ENCODE assay signal across 16 mouse cellular contexts in the genomic region with DNA sequence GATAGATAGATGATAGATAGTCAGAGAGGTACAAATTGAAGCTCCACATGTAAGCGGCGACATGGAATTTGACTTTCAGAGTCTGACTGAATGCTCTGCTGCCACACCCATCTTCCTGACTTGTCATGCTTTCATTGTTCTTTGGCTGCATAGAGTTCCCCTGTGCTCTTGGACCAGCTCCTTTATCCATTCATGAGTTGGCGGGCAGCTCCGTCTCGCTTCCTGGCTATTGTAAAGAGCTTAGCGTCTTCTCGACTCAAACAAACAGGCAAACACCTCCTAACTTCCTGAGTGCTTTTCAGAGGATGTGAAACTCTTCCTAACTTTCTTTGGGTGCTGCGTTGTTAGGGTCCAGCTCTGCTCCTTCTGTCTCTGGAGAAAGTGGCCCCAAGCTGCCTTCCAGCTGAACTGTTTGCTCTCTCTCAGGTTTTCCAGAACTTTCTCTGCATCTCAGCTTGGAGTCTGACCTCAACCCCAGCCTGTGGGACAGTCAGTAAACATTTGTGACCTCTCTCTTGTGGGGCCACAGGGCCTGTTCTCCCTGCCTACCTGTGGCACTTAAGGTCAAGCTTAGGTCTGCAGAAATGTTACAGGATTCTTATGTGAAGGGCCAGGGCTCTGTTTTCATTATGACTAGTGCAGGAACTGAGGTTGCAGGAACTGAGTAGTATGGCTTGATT. TPM values are rescaled to one million over a fixed set of nuclear protein-coding genes. Genes with fewer than 3 reads are reported as not detected.
A peak's percentile ranks its signal among the peaks of the same experiment; 100 is the strongest.
DNase-seq lines count a peak whose midpoint lies in the region; ATAC-seq and TF ChIP-seq lines count a peak whose summit lies in the region.
"Had no signal": no experiment of that assay in that cellular context is flagged by ENCODE, and none has a peak within 500 bp of the region (broad histone marks: within the 10 kb centered on the region; RNA-seq: fewer than 3 reads in every experiment).

No protein-coding gene starts in this region.

- 74% methylated on average over 8 of the region's 8 CpGs for WGBS in kidney, postnatal 0 days
- 47% methylated on average over 8 of the region's 8 CpGs for WGBS in heart, adult 2 months
- 60% methylated on average over 8 of the region's 8 CpGs for WGBS in heart, embryonic 16.5 days

- H3K9me3 ChIP-seq in kidney, postnatal 0 days (replicated peaks; ENCODE audit: low read length) = no peaks in the 10 kb centered on the region
- H3K9me3 ChIP-seq in heart, embryonic 16.5 days (replicated peaks; ENCODE audit: control insufficient read depth, low read length) = no peaks in the 10 kb centered on the region
- H3K9me3 ChIP-seq: forebrain, embryonic 15.5 days; midbrain, embryonic 13.5 days; stomach, embryonic 15.5 days had no signal

- no peak for TF ChIP-seq POLR2A in heart, adult 2 months (IDR thresholded peaks at IDR 0.05; ENCODE audit: insufficient read depth, low read depth, low read length)

- no peak overlapping the region for H3K4me2 ChIP-seq in kidney, postnatal 0 days (ENCODE audit: low read length)
- H3K4me2 ChIP-seq in heart, embryonic 16.5 days (ENCODE audit: low read depth, low read length) = no peak overlapping the region
- H3K4me2 ChIP-seq: forebrain, embryonic 15.5 days; midbrain, embryonic 13.5 days; stomach, embryonic 15.5 days had no signal

- no peaks in the 10 kb centered on the region for H3K27me3 ChIP-seq in kidney, postnatal 0 days (ENCODE audit: insufficient read depth, low read length)
- H3K27me3 ChIP-seq in heart, adult 2 months (ENCODE audit: control insufficient read depth, insufficient read depth, low read length) = no peaks in the 10 kb centered on the region
- H3K27me3 ChIP-seq in heart, embryonic 16.5 days (ENCODE audit: control insufficient read depth, insufficient read depth, low read length) = no peaks in the 10 kb centered on the region
- H3K27me3 ChIP-seq: forebrain, embryonic 15.5 days; midbrain, embryonic 13.5 days; stomach, embryonic 15.5 days had no signal

- TF ChIP-seq EP300 in heart, adult 2 months (IDR thresholded peaks at IDR 0.05; ENCODE audit: insufficient read depth, low read depth, low read length) = peak; percentile 70; the same call in 1 of the 2 replicates

- H3K4me1 ChIP-seq in kidney, postnatal 0 days (replicated peaks; ENCODE audit: insufficient read depth, low read length) = peaks cover 6% of the 10 kb centered on the region; the same call in 1 of the 2 replicates
- 0 out of 2 replicates have a peak, but pooled peaks cover 1% of the 10 kb centered on the region for H3K4me1 ChIP-seq in heart, adult 2 months (ENCODE audit: control insufficient read depth, insufficient read depth, low read length)
- no peaks in the 10 kb centered on the region for H3K4me1 ChIP-seq in heart, embryonic 16.5 days (ENCODE audit: control insufficient read depth, insufficient read depth, low read length)
- H3K4me1 ChIP-seq: stomach, embryonic 15.5 days had no signal

- DNase-seq in kidney, postnatal 0 days (ENCODE audit: low spot score) = peak; percentile 28
- no peak for DNase-seq in kidney, adult 8-10 months
- peak in 1 of 2 experiments; percentile 60 for DNase-seq in heart, adult 2 months
- DNase-seq in lung, postnatal 14 days = peak; percentile 34
- DNase-seq in spleen, postnatal 10 days (ENCODE audit: low spot score in 2 of 2) = no peak
- no peak for DNase-seq in left cerebral cortex, adult 11 months (ENCODE audit: low spot score)
- DNase-seq: layer of hippocampus, adult 9-11 months had no signal

- no peak overlapping the region for H3K27ac ChIP-seq in kidney, postnatal 0 days
- peak overlapping the region; percentile 23; the same call in 1 of the 2 replicates for H3K27ac ChIP-seq in heart, adult 2 months
- H3K27ac ChIP-seq in heart, embryonic 16.5 days (ENCODE audit: low read length) = peak overlapping the region; percentile 42
- H3K27ac ChIP-seq: forebrain, embryonic 15.5 days; midbrain, embryonic 13.5 days; stomach, embryonic 15.5 days had no signal

- H3K9ac ChIP-seq in kidney, postnatal 0 days (ENCODE audit: low read depth, low read length) = no peak overlapping the region
- no peak overlapping the region for H3K9ac ChIP-seq in heart, adult 2 months (ENCODE audit: low read depth, low read length)
- H3K9ac ChIP-seq in heart, embryonic 16.5 days (ENCODE audit: low read length) = no peak overlapping the region
- H3K9ac ChIP-seq: forebrain, embryonic 15.5 days; midbrain, embryonic 13.5 days; stomach, embryonic 15.5 days had no signal

- no peaks in the 10 kb centered on the region for H3K36me3 ChIP-seq in kidney, postnatal 0 days (ENCODE audit: insufficient read depth, low read length)
- no peaks in the 10 kb centered on the region for H3K36me3 ChIP-seq in heart, adult 2 months (ENCODE audit: control insufficient read depth, insufficient read depth, low read length)
- no peaks in the 10 kb centered on the region for H3K36me3 ChIP-seq in heart, embryonic 16.5 days (ENCODE audit: control insufficient read depth, insufficient read depth)
- H3K36me3 ChIP-seq: forebrain, embryonic 15.5 days; midbrain, embryonic 13.5 days; stomach, embryonic 15.5 days had no signal

- H3K79me2 ChIP-seq in heart, adult 2 months (replicated peaks; ENCODE audit: control insufficient read depth, insufficient read depth, low read length) = no peaks in the 10 kb centered on the region

- no peak for TF ChIP-seq CTCF in kidney, postnatal 0 days (IDR thresholded peaks at IDR 0.05; ENCODE audit: low read depth)
- no peak for TF ChIP-seq CTCF in heart, adult 2 months (IDR thresholded peaks at IDR 0.05)

- ATAC-seq in kidney, postnatal 0 days (replicated peaks; ENCODE audit: low FRiP score, low read depth) = no peak
- ATAC-seq in heart, embryonic 16.5 days (replicated peaks; ENCODE audit: extremely low read depth, insufficient read depth, low FRiP score) = no peak
- ATAC-seq: activated CD4-positive, CD25-positive, alpha-beta regulatory T cell, adult 4 months; midbrain, embryonic 13.5 days had no signal

- no peak overlapping the region for H3K4me3 ChIP-seq in kidney, postnatal 0 days (replicated peaks; ENCODE audit: low read depth, low read length)
- H3K4me3 ChIP-seq in heart, adult 2 months = no peak overlapping the region
- H3K4me3 ChIP-seq in heart, embryonic 16.5 days (ENCODE audit: low read length) = no peak overlapping the region
- H3K4me3 ChIP-seq: forebrain, embryonic 15.5 days; midbrain, embryonic 13.5 days; stomach, embryonic 15.5 days had no signal

- intact Hi-C loops in heart, adult 2 months (cut with DNase I) = loop anchor here (1.0 to 5.0 kb wide), 3 partner anchors 18 to 97 kb away; a partner anchor contains a TSS

RNA-seq across cellular contexts. Expression of a gene that starts 13.6 kb away (rescaled TPM):
- not detected in 2 replicates for polyA plus RNA-seq in kidney, postnatal 0 days (2015; fragmentation: Nextera tagmentation; extraction: Ambion mirVana)
- not detected for total RNA-seq in heart, adult 2 months (2021)
- polyA plus RNA-seq in heart, adult 2 months (2012; rRNA removed) = not detected in 2 replicates
- polyA plus RNA-seq in heart, embryonic 16.5 days (2015; fragmentation: Nextera tagmentation; extraction: Ambion mirVana) = 0.71 TPM in 1 of 2 replicates, not detected in the other
- total RNA-seq: heart, postnatal 36 days had no signal
- polyA plus RNA-seq: activated CD4-positive, CD25-positive, alpha-beta regulatory T cell, adult 4 months; cortical plate, adult 2 months; forebrain, embryonic 15.5 days; limb, embryonic 14.5 days; midbrain, embryonic 13.5 days; neural tube, embryonic 14.5 days had no signal

Comparison
In these comparisons a context has a peak if more than half of its experiments do, and no peak if none do; other contexts are left out.
1. DNase-seq: peak in kidney, postnatal 0 days (single experiment) and lung, postnatal 14 days (single experiment); none in kidney, adult 8-10 months (0 of 2), spleen, postnatal 10 days (0 of 2) and left cerebral cortex, adult 11 months (single experiment).